Mouse (Mus musculus): ENCODE data around the gene Myh3. TPM values are rescaled to one million over a fixed set of nuclear protein-coding genes. Genes with fewer than 3 reads are reported as not detected.

The Myh3 gene
- polyA plus RNA-seq, 1 experiment from 2014 or later, result 0.12 TPM

Small RNA genes lying within 50 kb of the gene (microRNA-seq; reads per million reads assigned to microRNA genes)
- gene Mir6923, result not detected

Other genes with a start within 250 kb of the Myh3 start
- gene Pirt, start 166.3 kb upstream of the Myh3 start, polyA plus RNA-seq (2014; fragmentation: Nextera tagmentation; extraction: Ambion mirVana), result 0.80 and 0.89 TPM in 2 replicates
- not detected in 2 replicates for gene Tmem238l, start 121.7 kb upstream of the Myh3 start, polyA plus RNA-seq (2014; fragmentation: Nextera tagmentation; extraction: Ambion mirVana)
- 0.30 and 0.50 TPM in 2 replicates for gene Tmem220, start 53.1 kb upstream of the Myh3 start, polyA plus RNA-seq (2014; fragmentation: Nextera tagmentation; extraction: Ambion mirVana)
- 29.3 and 36.6 TPM in 2 replicates for gene Adprm, start 25.7 kb upstream of the Myh3 start, polyA plus RNA-seq (2014; fragmentation: Nextera tagmentation; extraction: Ambion mirVana)
- gene Sco1, start 25.6 kb upstream of the Myh3 start, polyA plus RNA-seq (2014; fragmentation: Nextera tagmentation; extraction: Ambion mirVana), result 11.3 and 13.1 TPM in 2 replicates
- gene Myh2, start 92.7 kb downstream of the Myh3 start, polyA plus RNA-seq (2014; fragmentation: Nextera tagmentation; extraction: Ambion mirVana), result 0.04 and 0.16 TPM in 2 replicates
- 0.08 and 0.14 TPM in 2 replicates for gene Myh1, start 121.8 kb downstream of the Myh3 start, polyA plus RNA-seq (2014; fragmentation: Nextera tagmentation; extraction: Ambion mirVana)
- gene Myh4, start 159.7 kb downstream of the Myh3 start, polyA plus RNA-seq (2014; fragmentation: Nextera tagmentation; extraction: Ambion mirVana), result 0.05 and 0.08 TPM in 2 replicates
- gene Myh8, start 198.8 kb downstream of the Myh3 start, polyA plus RNA-seq (2014; fragmentation: Nextera tagmentation; extraction: Ambion mirVana), result 1.4 and 2.6 TPM in 2 replicates
- gene Myh13, start 243.4 kb downstream of the Myh3 start, polyA plus RNA-seq (2014; fragmentation: Nextera tagmentation; extraction: Ambion mirVana), result 0.24 TPM in 2 replicates

Measured in midbrain, embryonic 14.5 days (tissue).